In the genomic region with DNA sequence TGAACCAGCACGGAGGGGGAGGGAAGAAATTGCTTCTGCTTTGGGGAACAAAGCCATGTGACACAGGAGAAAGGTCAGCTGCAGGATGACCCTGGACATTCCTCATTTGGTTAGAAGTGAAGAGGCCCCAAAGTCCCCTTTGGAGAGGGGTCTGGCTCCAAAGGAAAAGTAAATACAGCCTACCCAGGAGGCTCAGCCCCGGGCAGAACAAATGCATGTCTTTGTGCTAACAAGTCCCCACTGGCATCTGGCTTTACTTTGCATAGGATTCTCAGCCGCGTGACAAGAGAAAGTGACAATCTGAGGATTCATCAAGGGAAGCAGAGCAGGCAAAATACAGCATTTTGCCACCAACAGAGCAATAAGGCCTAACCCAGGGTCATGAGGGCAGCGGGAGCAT, we compare ENCODE assay signal across 11 mouse cellular contexts. TPM values are rescaled to one million over a fixed set of nuclear protein-coding genes. Genes with fewer than 3 reads are reported as not detected.
DNase-seq lines count a peak whose midpoint lies in the region; ATAC-seq and TF ChIP-seq lines count a peak whose summit lies in the region.
"Had no signal": no experiment of that assay in that cellular context is flagged by ENCODE, and none has a peak within 500 bp of the region (broad histone marks: within the 10 kb centered on the region; RNA-seq: fewer than 3 reads in every experiment).

No protein-coding gene starts in this region.

- H3K4me1 ChIP-seq in heart, embryonic 10.5 days = peaks cover 34% of the 10 kb centered on the region
- H3K4me1 ChIP-seq in midbrain, embryonic 11.5 days (ENCODE audit: control insufficient read depth, insufficient read depth, low read length) = peaks cover 48% of the 10 kb centered on the region
- no peaks in the 10 kb centered on the region for H3K4me1 ChIP-seq in midbrain, postnatal 0 days (ENCODE audit: insufficient read depth, low read length)
- no peaks in the 10 kb centered on the region; the same call in 1 of the 2 replicates for H3K4me1 ChIP-seq in liver, embryonic 11.5 days (replicated peaks; ENCODE audit: control insufficient read depth, insufficient read depth, low read length)
- no peaks in the 10 kb centered on the region for H3K4me1 ChIP-seq in lung, adult 2 months (ENCODE audit: control insufficient read depth, insufficient read depth, low read length)

- 11% methylated on average over 5 of the region's 5 CpGs for WGBS in heart, embryonic 10.5 days
- under 1% methylated on average over 5 of the region's 5 CpGs for WGBS in midbrain, embryonic 11.5 days
- WGBS in midbrain, postnatal 0 days = 6% methylated on average over 5 of the region's 5 CpGs
- WGBS in liver, embryonic 11.5 days = 19% methylated on average over 5 of the region's 5 CpGs
- WGBS in lung, adult 2 months = 37% methylated on average over 5 of the region's 5 CpGs

- no peak overlapping the region for H3K4me3 ChIP-seq in heart, embryonic 10.5 days
- no peak overlapping the region for H3K4me3 ChIP-seq in midbrain, embryonic 11.5 days (ENCODE audit: low read depth, low read length)
- no peak overlapping the region for H3K4me3 ChIP-seq in midbrain, postnatal 0 days (ENCODE audit: low read depth, low read length)
- H3K4me3 ChIP-seq in liver, embryonic 11.5 days (ENCODE audit: low read depth, low read length) = no peak overlapping the region
- H3K4me3 ChIP-seq in lung, adult 2 months (replicated peaks; ENCODE audit: extremely low read depth, low read depth, low read length) = no peak overlapping the region
- H3K4me3 ChIP-seq: stomach, embryonic 15.5 days had no signal

- no peak for TF ChIP-seq POLR2A in lung, adult 2 months (IDR thresholded peaks at IDR 0.05; ENCODE audit: borderline replicate concordance, extremely low read depth, low read depth, low read length)

- peak overlapping the region; percentile 81 for H3K27ac ChIP-seq in heart, embryonic 10.5 days
- peak overlapping the region; percentile 74 for H3K27ac ChIP-seq in midbrain, embryonic 11.5 days (ENCODE audit: low read depth, low read length)
- H3K27ac ChIP-seq in midbrain, postnatal 0 days (ENCODE audit: low read depth, low read length) = no peak overlapping the region
- H3K27ac ChIP-seq in liver, embryonic 11.5 days (ENCODE audit: low read depth, low read length) = no peak overlapping the region; the same call in 1 of the 2 replicates
- H3K27ac ChIP-seq: stomach, embryonic 15.5 days had no signal

- peak; percentile 92 for ATAC-seq in midbrain, embryonic 11.5 days (ENCODE audit: low FRiP score)
- no peak for ATAC-seq in midbrain, postnatal 0 days (ENCODE audit: low FRiP score)
- ATAC-seq in liver, embryonic 11.5 days (replicated peaks; ENCODE audit: low FRiP score) = peak; percentile 51
- ATAC-seq in activated CD4-positive, CD25-positive, alpha-beta regulatory T cell, adult 4 months = no peak

- no peak for DNase-seq in heart, embryonic 10.5 days (ENCODE audit: low spot score)
- DNase-seq in heart, adult 11 months = no peak
- DNase-seq in midbrain, embryonic 11.5 days (ENCODE audit: low spot score, missing footprints) = peak; percentile 96
- DNase-seq in midbrain, postnatal 0 days (ENCODE audit: low spot score) = no peak
- DNase-seq in liver, embryonic 11.5 days (ENCODE audit: low spot score) = no peak
- peak; percentile 62 for DNase-seq in yolk sac, embryonic 10.5 days (ENCODE audit: low spot score)
- no peak for DNase-seq in lung, adult 2 months
- DNase-seq: B cell, adult 2 months; lung, postnatal 4 days had no signal

- no peaks in the 10 kb centered on the region for H3K36me3 ChIP-seq in heart, embryonic 10.5 days
- H3K36me3 ChIP-seq in midbrain, embryonic 11.5 days (ENCODE audit: control insufficient read depth, insufficient read depth, low read length) = no peaks in the 10 kb centered on the region
- H3K36me3 ChIP-seq in midbrain, postnatal 0 days (ENCODE audit: insufficient read depth, low read length) = no peaks in the 10 kb centered on the region
- H3K36me3 ChIP-seq in liver, embryonic 11.5 days (ENCODE audit: control insufficient read depth, insufficient read depth, low read length) = no peaks in the 10 kb centered on the region
- H3K36me3 ChIP-seq: stomach, embryonic 15.5 days had no signal

- no peak overlapping the region for H3K4me2 ChIP-seq in midbrain, embryonic 11.5 days
- no peak overlapping the region for H3K4me2 ChIP-seq in midbrain, postnatal 0 days (ENCODE audit: low read depth, low read length, poor library complexity, severe bottlenecking)
- H3K4me2 ChIP-seq in liver, embryonic 11.5 days = no peak overlapping the region
- H3K4me2 ChIP-seq: stomach, embryonic 15.5 days had no signal

- TF ChIP-seq CTCF in midbrain, postnatal 0 days (IDR thresholded peaks at IDR 0.05) = no peak
- TF ChIP-seq CTCF in lung, adult 2 months (IDR thresholded peaks at IDR 0.05; ENCODE audit: insufficient read depth, low read length) = no peak

- H3K9me3 ChIP-seq in heart, embryonic 10.5 days = no peaks in the 10 kb centered on the region
- H3K9me3 ChIP-seq in midbrain, embryonic 11.5 days (ENCODE audit: control insufficient read depth, low read length) = no peaks in the 10 kb centered on the region
- no peaks in the 10 kb centered on the region for H3K9me3 ChIP-seq in midbrain, postnatal 0 days (ENCODE audit: low read length)
- no peaks in the 10 kb centered on the region for H3K9me3 ChIP-seq in liver, embryonic 11.5 days (ENCODE audit: control insufficient read depth, low read length)
- H3K9me3 ChIP-seq: stomach, embryonic 15.5 days had no signal

- no peak overlapping the region for H3K9ac ChIP-seq in midbrain, embryonic 11.5 days (ENCODE audit: low read length)
- no peak overlapping the region for H3K9ac ChIP-seq in midbrain, postnatal 0 days (replicated peaks; ENCODE audit: low read length, poor library complexity, severe bottlenecking)
- H3K9ac ChIP-seq in liver, embryonic 11.5 days (ENCODE audit: low read depth, low read length) = no peak overlapping the region
- H3K9ac ChIP-seq: stomach, embryonic 15.5 days had no signal

- H3K27me3 ChIP-seq in heart, embryonic 10.5 days (ENCODE audit: insufficient read depth, poor library complexity, severe bottlenecking) = no peaks in the 10 kb centered on the region
- H3K27me3 ChIP-seq in midbrain, embryonic 11.5 days (ENCODE audit: control insufficient read depth, insufficient read depth, low read length) = no peaks in the 10 kb centered on the region; the same call in 1 of the 2 replicates
- H3K27me3 ChIP-seq in midbrain, postnatal 0 days (ENCODE audit: insufficient read depth, low read length) = no peaks in the 10 kb centered on the region
- no peaks in the 10 kb centered on the region for H3K27me3 ChIP-seq in liver, embryonic 11.5 days (replicated peaks; ENCODE audit: control insufficient read depth, insufficient read depth, low read length)
- H3K27me3 ChIP-seq: stomach, embryonic 15.5 days had no signal

RNA-seq across cellular contexts. Expression of gene Pknox2, which starts 54.1 kb away (rescaled TPM):
- polyA plus RNA-seq in heart, embryonic 10.5 days (2016; fragmentation: Nextera tagmentation; extraction: Ambion mirVana) = 8.8 and 9.1 TPM in 2 replicates
- 20.2 and 20.3 TPM in 2 replicates for polyA plus RNA-seq in midbrain, embryonic 11.5 days (2014; fragmentation: Nextera tagmentation; extraction: Ambion mirVana)
- total RNA-seq in midbrain, postnatal 0 days (2014; rRNA removed) = 25.6 and 26.6 TPM in 2 replicates
- 23.5 and 23.6 TPM in 2 replicates for polyA plus RNA-seq in midbrain, postnatal 0 days (2015; fragmentation: Nextera tagmentation; extraction: Ambion mirVana)
- polyA plus RNA-seq in liver, embryonic 11.5 days (2014; fragmentation: Nextera tagmentation; extraction: Ambion mirVana) = 2.9 TPM in 2 replicates
- polyA plus RNA-seq in lung, adult 2 months (2012; rRNA removed) = 32.2 and 37.2 TPM in 2 replicates
- polyA plus RNA-seq in activated CD4-positive, CD25-positive, alpha-beta regulatory T cell, adult 4 months (2017; shearing (Covaris generic)) = not detected

Comparison
In these comparisons a context has a peak if more than half of its experiments do, and no peak if none do; other contexts are left out.
1. DNase-seq: peak in midbrain, embryonic 11.5 days (single experiment) and yolk sac, embryonic 10.5 days (single experiment); none in heart, embryonic 10.5 days (single experiment), heart, adult 11 months (single experiment), midbrain, postnatal 0 days (single experiment), liver, embryonic 11.5 days (single experiment) and lung, adult 2 months (single experiment).
2. H3K27ac ChIP-seq: peak in heart, embryonic 10.5 days (single experiment) and midbrain, embryonic 11.5 days (single experiment); none in midbrain, postnatal 0 days (single experiment) and liver, embryonic 11.5 days (single experiment).
3. ATAC-seq: peak in midbrain, embryonic 11.5 days (single experiment) and liver, embryonic 11.5 days (single experiment); none in midbrain, postnatal 0 days (single experiment) and activated CD4-positive, CD25-positive, alpha-beta regulatory T cell, adult 4 months (single experiment).